Mouse (Mus musculus): ENCODE results near the gene Usp29.

Gene Usp29

DNA sequence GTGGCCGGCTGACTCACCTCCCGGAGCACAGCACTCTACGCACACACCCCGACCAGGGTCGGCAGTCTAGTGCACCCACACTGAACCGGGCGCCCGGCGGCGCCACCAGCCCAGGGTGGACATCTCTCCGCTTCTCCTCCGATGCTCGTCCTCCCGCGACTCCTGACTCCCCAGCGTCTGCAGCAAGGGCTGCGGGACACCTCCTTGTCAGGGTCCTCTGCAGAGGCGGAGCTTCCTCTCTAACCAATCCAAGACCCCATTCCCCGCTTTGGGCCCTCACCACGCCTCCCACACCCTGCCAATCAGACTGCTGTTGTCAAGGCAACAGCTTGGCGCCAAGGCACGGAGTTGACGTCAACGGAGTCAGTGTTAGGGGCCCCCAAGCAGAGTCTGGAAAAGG is at the start of gene Usp29, which contains the start of gene Peg3:
Gene Usp29 (plus strand): TSS at position 338 of the 400 bp plus-strand sequence.
Gene Peg3 (minus strand): TSS at position 191 of the 400 bp plus-strand sequence.
- DNase-seq (ENCODE audit: low spot score in 2 of 2), result peak; percentile 63 to 81

DNA sequence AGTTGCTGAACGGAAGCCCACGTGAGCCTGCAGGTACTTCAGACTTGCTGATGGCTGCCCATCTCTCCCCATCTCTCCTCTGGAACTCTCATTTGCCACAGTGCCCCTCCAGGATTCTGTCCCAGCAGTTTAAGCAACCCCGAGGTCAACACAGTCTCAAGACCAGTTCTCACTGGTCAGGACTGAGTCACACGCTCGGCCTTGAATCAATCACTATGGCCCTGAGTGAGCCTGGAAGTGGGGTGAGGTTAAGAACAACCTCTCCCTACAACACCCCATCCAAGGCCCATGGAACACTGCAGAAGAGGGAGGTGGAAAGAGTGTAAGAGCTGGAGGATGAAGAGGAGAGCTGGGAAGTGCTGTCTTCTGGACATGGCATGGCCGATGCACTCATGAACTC is 44.9 kb upstream of the Usp29 start:
- no peak for DNase-seq (ENCODE audit: low spot score in 2 of 2)

DNA sequence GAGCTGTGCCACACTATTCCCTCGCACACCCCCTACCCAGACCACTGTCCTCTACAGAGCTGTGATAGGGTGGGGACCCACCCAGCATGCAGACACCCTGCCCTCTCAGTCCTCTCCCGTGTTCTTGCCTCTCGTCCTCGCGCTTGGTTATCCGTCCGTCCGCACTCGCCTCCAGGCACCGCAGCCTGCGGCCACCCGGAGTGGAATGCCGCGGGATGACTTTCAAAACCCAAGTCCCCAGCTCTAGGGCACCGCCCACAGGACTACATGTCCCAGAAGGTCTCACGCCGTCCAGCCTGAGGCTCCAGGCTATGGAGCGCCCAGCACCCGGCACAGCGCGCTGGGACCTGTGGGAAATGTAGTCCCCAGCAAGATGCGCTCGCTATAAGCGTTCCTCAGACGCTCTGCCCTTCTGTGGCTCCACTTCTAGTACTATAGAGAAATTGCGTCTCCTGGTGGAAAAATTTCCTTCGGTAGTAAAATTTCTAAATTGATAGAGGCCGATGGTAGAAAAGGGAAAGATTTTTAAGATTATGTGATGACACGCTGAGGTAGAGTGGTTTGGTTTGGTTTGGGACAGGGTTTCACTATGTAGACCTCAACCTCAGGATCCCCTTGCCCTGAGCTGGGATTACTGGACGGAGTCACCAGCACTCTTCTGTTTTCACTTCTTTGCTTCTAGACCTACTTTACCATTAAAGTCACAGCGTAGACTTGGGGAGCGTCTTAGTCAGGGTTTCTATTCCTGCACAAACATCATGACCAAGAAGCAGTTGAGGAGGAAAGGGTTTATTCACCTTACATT is 33.9 kb upstream of the Usp29 start, which contains the start of gene Zim1:
Gene Zim1 (minus strand): TSS at position 210 of the 805 bp plus-strand sequence.
- DNase-seq (ENCODE audit: low spot score in 2 of 2), result peak; percentile 75 to 86

DNA sequence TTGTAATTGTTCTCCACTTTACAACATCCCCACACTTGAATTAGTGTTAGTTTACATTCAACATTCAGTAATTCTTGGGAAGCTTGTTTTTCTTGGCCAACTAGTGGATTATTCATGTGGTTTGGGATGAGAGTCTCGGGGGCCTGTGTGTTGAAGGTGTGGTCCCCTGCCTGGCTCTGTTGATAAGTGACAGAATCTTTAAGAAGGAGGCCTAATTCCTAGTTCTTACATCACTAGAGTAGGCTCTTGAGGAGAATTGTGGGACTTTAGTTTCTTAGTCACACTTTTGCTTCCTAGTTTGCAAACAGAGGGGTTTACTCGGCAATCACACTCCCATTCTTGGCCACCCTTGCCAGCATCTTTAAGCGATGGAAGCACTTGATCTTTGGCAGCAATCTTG is 31.1 kb upstream of the Usp29 start:
- no peak for DNase-seq (ENCODE audit: low spot score in 2 of 2)

DNA sequence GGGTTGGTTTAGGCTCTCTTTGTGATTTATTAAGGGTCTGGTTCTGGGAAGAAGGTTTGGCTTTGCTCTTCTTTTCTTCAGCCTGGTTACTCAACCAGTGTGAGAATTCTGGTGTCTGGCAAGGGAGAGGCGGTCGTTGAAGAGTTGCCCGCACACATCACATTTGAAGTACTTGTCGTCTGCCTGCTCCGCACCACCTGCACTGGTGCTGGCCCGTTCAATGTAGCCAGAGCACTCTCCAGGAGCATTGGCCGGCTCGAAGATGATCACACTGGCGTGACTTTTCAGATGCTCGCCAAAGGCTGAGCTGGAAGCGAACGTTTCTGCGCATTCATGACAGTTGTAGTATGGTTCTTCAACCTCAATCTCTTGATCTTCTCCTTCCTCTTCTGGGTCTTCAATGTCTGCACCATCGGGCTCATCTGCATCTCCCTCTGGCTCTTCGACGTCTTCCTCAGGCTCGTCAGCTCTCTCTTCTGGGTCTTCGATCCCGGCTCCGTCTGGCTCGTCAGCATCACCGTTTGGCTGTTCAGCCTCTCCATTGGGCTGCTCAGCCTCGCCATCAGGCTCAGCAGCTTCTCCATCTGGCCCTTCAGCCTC is 22.9 kb upstream of the Usp29 start:
- no peak for DNase-seq (ENCODE audit: low spot score in 2 of 2)

DNA sequence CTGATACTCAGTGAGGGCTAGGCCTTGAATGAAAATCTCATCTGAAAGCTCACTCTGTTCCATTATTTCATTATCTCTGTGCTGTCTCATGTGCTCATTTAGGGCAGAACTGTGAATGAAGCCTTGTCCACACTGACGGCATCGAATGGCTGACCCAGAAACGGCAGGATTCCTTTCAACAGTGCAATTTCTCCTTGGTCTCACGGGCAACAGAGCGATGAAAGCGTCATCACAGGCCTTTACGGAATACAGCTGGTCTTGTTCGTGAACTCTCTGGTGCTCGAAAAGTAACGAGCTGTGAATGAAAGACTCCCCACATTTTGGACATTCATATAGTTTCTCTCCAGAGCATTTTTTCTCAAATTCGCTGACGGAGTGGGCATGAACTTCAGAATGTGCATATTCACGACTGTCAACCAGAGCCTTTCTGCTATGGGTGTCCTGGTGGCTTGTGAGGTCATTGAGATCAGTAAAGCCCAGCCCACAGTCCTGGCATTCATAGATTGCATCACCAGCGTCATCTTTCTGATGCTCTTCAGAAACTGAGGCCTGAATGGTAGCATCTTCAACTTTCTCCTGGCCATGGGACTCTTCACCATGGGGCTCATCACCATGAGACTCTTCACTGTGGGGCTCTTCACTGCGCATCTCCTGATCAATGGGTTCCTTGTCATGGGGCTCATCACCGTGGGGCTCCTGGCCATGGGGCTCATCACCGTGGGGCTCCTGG is 21.8 kb upstream of the Usp29 start:
- no peak for DNase-seq (ENCODE audit: low spot score in 2 of 2)

DNA sequence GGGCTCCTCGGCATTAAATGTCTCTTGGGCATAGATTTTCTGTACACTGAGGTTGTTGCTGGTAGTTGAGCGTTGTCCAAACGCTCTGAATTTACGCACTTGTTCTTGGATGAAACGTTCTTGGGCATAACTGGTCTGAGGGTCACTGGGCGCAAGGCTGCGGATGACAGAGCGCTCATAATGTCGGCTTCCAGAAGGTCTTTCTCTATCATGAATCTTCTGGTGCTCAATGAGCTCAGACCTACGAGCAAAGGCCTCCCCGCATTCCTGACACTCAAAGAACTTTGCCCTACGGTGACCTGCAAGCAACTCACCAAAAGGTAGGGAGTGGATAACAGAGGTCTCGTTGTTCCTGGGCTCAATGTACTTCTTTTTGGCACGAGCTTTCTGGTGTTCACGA is 21.0 kb upstream of the Usp29 start:
- DNase-seq (ENCODE audit: low spot score in 2 of 2), result no peak

DNA sequence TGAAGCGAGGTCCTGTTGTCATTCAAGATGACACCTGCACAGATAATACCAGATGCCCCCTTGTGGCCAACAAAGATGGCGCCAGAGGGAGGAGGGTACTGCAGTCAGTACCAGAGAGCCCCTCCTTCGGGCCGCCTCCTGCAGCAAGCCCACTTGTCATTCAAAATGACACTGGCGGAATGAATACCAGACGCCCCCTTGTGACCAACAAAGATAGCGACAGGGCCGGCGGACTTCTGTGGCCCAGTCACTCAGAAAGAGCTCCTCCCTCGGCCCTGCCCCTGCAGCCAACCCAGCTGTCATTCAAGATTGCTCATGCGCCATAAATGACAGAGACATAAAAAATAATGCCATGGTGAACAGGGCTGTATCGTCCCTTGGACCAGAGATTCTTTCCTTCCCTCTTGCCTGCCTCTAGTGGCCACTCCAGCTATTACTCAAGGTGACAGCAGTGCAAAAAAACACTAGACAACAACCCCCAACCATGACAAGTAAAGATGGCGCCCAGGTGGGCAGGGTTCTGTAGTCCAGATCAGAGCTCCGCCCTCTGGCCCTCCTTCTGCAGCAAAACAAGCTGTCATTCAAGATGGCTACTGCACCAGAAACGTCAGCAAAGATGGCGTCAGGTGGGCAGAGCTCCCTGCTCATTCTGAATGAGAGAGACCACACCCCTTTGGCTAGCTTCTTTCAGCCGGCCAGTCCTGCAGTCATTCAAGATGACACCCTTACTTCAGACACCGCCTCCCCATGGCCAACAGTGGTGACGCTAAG is 2.8 kb upstream of the Usp29 start:
- peak; percentile 60 to 81 for DNase-seq (ENCODE audit: low spot score in 2 of 2)

DNA sequence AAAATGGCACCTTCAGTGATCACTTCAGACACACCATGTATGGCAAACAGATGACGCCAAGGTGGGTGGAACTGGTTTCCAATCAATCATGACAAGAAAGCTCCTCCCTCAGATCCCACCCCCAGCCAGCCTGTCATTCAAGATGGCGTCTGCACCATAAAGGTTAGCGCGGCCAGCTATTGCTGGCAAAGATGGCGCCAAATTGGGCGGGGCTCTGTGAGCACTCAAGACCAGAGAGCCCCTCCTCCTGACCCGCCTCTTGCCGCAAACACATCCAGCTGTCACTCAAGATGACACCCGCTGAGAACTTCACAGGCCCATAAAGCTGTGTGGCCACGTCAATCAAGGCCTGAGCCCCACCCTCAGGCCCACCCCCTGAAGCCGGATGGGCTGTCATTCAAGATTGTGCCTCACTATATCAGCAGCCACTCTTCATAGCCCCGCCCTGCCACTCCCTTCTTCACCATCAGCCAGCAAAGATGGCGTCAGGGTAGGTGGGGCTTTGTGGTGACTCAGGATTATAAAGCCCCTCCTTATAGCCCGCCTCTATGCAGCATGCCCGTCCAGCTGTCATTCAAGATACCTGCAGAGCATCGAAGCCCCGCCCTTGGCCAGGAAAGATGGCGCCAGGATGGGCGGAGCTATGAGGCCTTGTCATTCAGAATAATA is 2.0 kb upstream of the Usp29 start:
- DNase-seq (ENCODE audit: low spot score in 2 of 2), result peak; percentile 82 to 90

DNA sequence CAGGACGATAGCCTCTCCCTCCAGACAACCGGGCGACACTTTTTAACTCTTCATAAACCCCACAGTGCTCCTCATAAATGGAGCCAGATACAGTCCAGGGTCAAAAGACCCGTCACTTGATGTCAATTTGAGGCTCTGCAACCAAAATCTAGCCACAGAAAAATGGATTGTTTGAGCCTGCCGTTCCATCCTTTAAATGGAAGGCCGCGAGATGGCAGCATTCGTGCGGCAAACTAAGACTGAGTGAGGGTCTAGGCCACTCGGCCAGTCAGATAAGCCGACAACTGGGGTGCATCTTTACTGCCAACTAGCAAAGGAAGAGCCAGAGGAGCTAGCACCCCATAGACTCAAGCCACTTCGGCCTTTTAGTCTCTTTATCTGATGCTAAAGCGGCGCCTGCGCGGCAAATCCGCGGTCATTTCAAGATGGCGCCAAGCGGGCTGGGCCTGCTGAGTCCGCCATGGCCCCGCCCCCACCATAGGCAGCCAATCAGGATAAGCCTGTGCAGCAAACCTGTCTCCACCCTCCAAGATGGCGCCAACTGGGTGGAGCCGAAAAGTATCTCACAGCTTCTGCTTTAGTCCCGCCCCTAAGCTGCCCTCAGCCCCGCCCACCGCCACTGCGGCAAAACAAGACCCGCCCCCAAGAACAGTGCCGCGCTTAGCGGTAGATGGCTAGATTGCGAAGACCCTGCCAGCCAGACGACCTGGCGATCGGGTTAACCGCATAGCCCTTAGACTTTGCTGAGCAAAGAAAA is 1.1 kb upstream of the Usp29 start:
- DNase-seq (ENCODE audit: low spot score in 2 of 2), result peak; percentile 85 to 94

DNA sequence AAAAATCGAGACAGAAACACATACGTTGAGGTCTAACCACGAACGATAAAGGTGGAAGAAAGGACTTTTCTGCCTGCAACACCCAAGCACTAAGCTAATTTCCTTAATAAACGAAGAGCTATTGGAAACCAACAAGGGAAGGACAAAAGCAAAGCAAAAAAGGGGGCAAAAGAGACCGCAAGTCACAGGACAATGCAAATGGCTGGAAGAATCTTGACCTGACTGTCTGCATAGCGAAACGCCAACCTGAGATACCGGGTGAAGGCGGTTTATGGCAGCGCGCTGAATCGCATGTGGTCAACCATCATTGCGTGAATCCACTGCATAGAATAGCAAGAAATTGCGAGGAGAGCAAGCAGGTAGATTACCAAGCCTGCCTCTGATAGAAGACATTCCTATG is 423 bp downstream of the Usp29 start:
- no peak for DNase-seq (ENCODE audit: low spot score in 2 of 2)

DNA sequence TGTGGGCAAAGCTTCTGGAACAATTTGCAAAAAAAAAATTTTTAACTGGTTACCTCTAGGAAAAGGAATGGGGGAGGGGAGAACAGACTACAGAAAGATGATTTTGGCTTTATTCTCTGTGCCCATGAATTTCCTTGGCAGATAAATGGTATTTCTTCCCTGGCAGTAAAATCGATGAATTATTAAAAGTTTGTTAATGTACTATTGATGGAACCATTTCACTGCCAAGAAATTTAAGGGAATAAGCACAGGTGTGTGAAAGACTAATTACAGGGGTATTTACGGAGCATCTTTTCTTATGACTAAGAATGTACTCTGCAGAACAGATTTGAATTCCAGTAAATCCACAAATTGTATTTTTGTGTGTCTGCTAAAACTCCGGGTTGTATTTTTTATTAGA is 995 bp downstream of the Usp29 start:
- DNase-seq (ENCODE audit: low spot score in 2 of 2), result no peak

DNA sequence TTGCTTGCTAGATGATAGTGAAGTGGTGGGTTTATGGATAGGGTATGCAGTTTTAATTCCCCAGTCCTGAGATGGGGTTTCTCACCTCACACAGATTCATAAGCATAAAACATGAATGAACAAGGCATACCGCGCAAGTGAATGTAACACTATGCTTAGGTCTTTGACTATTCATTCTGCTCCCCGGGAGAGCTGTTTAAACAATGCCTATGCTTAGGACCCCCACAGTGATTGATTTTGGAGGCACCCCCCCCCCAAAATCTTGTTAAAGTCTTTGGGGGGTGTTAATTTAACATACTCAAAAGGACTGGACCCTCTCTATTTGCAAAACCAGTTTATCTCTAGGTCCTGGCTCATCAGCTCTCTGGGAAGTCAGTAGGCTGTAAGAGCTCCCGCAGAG is 1.6 kb downstream of the Usp29 start:
- no peak for DNase-seq (ENCODE audit: low spot score in 2 of 2)

DNA sequence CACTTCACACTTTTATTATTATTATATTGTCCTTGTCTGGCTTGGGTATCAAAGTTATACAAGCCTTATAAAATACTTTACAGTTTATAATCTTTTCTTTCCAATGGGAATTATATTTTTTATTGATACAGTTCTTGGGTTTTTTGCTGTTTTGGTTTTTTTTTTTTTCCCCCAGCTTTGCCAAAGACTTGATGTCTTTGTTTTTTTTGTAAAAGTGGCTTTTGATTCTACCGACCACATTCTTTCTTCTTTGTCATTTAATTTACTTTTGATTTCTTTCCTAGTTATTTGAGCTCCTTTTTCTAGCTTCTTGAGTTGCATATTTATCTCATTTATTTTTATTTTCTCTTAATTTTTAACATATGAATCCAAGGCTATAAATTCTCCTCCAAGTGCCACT is 5.7 kb downstream of the Usp29 start:
- no peak for DNase-seq (ENCODE audit: low spot score in 2 of 2)

DNA sequence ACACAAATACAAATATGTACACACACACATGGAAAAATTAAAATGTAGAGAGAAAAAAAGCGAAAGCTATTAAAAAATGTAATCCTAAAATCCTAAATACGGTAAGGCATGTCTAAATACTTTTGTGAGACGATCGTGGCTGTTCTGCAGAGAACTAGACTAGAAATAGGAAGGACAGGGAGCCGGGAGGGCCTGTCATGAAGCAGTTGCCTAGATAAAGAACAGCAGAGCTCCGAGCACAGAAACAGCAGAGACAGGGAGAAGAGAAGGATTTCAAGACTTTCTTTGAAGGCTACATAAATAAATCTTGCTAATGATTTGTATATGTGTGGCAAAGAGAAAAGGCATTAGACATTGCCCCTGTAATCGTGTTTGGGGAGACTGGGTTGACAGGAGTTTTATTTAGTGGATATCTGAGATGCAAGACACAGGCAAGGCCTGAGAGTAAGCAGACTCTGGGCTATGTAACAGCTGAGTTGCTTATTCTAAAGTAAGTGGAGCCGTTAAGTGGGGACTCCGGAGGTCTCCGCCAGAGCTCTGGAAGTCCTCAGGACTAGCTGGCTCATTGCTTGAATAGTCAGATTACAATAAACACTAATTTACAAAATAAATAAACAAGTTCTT is 14.0 kb downstream of the Usp29 start:
- no peak for DNase-seq (ENCODE audit: low spot score in 2 of 2)

DNA sequence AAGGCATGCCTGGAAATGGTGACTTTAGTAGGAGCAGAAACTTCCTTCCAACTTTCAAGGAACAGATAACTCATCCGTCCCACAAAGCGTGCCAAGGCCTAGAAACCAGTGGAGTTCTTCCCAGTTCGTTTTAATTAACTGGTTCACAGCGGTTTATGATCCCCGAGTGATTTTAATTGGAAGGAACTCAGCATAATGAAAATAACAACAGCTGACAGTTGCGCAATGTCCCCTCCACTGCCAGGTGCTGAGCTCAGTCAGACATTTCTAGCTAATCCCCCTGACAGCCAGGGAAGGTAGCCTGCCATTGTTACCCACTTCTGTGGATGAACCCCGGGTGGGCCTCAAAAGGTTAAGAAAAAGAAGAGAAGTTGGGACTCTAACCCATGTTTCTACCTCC is 18.8 kb downstream of the Usp29 start:
- peak in 1 of 2 experiments; percentile 59 for DNase-seq (ENCODE audit: low spot score in 2 of 2)

DNA sequence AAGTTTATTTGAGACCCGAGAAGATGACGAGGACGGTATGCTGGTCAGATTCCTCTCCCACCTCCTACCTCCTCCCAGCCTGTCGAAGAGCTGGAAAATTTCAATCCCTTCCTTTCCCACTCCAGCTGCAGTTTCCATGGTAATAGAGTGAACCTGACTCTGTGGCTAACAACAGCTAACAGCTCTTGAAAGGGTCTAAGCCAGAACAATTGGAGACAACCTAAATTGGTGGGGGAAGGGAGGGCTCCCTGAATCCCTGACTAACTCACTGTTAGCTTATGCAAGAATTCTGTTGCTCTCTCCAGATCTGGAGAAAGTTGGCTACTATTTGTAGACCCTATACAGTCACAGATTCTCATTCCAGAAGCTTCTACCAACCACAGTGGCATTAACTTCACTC is 23.1 kb downstream of the Usp29 start:
- no peak for DNase-seq (ENCODE audit: low spot score in 2 of 2)

DNA sequence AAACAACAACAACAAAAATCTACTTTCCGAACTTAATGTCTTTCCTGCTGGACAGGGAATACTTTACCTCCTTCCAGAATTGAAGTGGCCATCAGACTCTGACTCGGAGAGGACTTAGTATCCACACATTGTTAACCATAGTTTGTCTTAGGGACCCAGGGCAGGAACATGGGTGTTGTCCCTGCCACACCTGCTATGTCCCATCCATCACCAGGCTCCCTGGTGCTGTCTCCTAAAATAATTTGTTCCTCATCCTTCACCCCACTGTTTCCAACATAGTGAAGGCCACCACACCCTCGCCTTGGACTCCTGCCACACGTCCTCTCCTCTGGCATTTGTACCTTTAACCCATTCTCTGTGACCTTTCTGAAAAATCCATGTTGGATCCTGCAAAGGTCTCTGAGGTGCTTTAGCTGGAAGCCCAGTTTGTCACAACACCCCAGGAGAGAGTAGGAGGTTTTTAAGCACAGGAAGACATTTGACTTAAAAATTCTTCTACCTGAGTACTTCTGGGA is 26.5 kb downstream of the Usp29 start:
- DNase-seq (ENCODE audit: low spot score in 2 of 2), result no peak

DNA sequence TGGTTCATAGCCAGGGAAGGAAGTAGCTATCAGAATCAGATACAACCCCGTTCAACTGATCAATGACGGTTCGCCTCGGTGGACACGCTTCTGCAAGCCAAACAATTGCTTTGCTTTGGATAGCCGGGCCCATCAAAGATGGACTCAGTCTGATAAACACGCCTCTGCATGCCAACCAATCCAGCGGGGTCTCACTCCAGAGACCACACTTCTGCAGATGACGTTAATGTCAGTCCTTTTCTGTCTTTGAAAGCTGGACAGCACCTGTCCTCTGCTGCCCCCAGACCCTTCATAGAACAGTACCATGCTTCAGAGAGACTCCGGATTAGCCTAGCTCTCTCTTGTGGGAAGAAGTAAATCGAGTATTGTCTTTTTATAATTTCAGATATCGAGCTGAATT is 29.3 kb downstream of the Usp29 start:
- DNase-seq (ENCODE audit: low spot score in 2 of 2), result no peak

DNA sequence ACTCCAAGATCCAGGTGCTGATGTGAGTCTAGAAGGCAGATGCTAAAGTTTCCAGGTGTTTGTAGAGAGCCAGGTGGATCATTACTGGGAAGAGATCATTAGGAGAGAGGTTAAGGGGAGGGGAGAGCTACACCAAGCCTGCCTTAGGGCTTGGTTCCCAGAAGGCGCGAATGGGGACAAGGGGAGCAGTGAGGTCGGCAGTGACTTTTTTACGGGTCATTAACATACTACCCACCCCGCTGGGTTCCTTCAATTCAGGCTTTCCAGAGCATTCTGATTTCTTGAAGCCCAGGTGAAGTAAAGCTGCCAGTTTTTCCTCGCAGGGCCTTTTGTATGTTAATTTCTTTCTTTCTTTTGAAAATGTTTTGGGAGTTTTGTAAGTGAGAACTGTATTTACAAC is 29.8 kb downstream of the Usp29 start:
- DNase-seq (ENCODE audit: low spot score in 2 of 2), result no peak

Data from urinary bladder, postnatal 36 days (tissue).